Mouse (Mus musculus) MEL (cell line): Measurements from ENCODE around the gene Spc24. TPM values are rescaled to one million over a fixed set of nuclear protein-coding genes. Genes with fewer than 3 reads are reported as not detected.

Source experiments
- DNase-seq: peaks from one replicate; pipeline ENCODE4 v3.0.0; 2011; ENCODE audit warnings: low read depth, low spot score
- H3K27ac ChIP-seq: 2 replicates; pipeline ENCODE4 v1.5.1; 2012; ENCODE audit warnings: low read depth, mild to moderate bottlenecking, control low read depth, low read length, moderate library complexity; ENCODE audit not compliant: control insufficient read depth
- H3K27me3 ChIP-seq, 2 experiments: fragments of 150-350 bp in 1 of 2; sonication (generic) in 1 of 2; 2 replicates each; pipeline ENCODE4 v1.6.1; 2012; ENCODE audit warnings: low read length in 2 of 2, mild to moderate bottlenecking in 2 of 2, improper control_type of control experiment in 1 of 2, moderate library complexity in 1 of 2; ENCODE audit not compliant: insufficient read depth in 2 of 2, control insufficient read depth in 1 of 2
- H3K36me3 ChIP-seq, 2 experiments: 2 replicates each; pipeline ENCODE4 v1.6.1; 2012 to 2014; ENCODE audit warnings: low read length in 2 of 2, improper control_type of control experiment in 1 of 2, inconsistent platforms in 1 of 2, mild to moderate bottlenecking in 1 of 2; ENCODE audit not compliant: insufficient read depth in 2 of 2, control insufficient read depth in 1 of 2
- H3K4me1 ChIP-seq, 2 experiments: fragments of 150-350 bp in 1 of 2; sonication (generic) in 1 of 2; 2 replicates each; pipeline ENCODE4 v1.6.1; 2012; ENCODE audit warnings: low read length in 2 of 2, improper control_type of control experiment in 1 of 2, mild to moderate bottlenecking in 1 of 2; ENCODE audit not compliant: insufficient read depth in 2 of 2, control insufficient read depth in 1 of 2
- H3K4me3 ChIP-seq, 2 experiments: fragments of 150-350 bp in 1 of 2; sonication (generic) in 1 of 2; 2 replicates each; pipeline ENCODE4 v1.5.1; 2012; ENCODE audit warnings: low read depth in 2 of 2, low read length in 2 of 2, mild to moderate bottlenecking in 2 of 2, moderate library complexity in 2 of 2, control low read depth in 1 of 2, improper control_type of control experiment in 1 of 2; ENCODE audit not compliant: control insufficient read depth in 1 of 2, insufficient read depth in 1 of 2
- H3K79me2 ChIP-seq: 2 replicates; pipeline ENCODE4 v1.6.1; 2012; ENCODE audit warnings: mild to moderate bottlenecking, low read length, moderate library complexity; ENCODE audit not compliant: control insufficient read depth, poor library complexity, insufficient read depth
- H3K9ac ChIP-seq: 2 replicates; pipeline ENCODE4 v1.6.1; 2012; ENCODE audit warnings: low read depth, mild to moderate bottlenecking, control low read depth, low read length, moderate library complexity; ENCODE audit not compliant: control insufficient read depth, poor library complexity, severe bottlenecking
- H3K9me3 ChIP-seq: fragments of 150-350 bp; sonication (generic); replicated peaks from 2 replicates; pipeline ENCODE4 v1.6.1; 2012; ENCODE audit warnings: mild to moderate bottlenecking, low read length, improper control_type of control experiment, moderate library complexity; ENCODE audit not compliant: insufficient read depth
- BHLHE40 ChIP-seq: IDR thresholded peaks from 2 replicates; pipeline ENCODE4 v1.6.1; 2012; ENCODE audit warnings: low read depth, mild to moderate bottlenecking, inconsistent platforms, low read length, improper control_type of control experiment, borderline replicate concordance
- CHD1 ChIP-seq: IDR thresholded peaks from 2 replicates; pipeline ENCODE4 v1.6.1; 2012; ENCODE audit warnings: low read depth, mild to moderate bottlenecking, inconsistent platforms, low read length, improper control_type of control experiment
- CHD2 ChIP-seq: IDR thresholded peaks from 2 replicates; pipeline ENCODE4 v1.6.1; 2011; ENCODE audit warnings: low read length, improper control_type of control experiment
- CTCF ChIP-seq, 3 experiments: IDR thresholded peaks in 2 of 3; conservative IDR thresholded peaks in 1 of 3; 2 replicates each; pipeline ENCODE4 v1.5.1; 2011 to 2012; ENCODE audit warnings: low read length in 3 of 3, low read depth in 2 of 3, mild to moderate bottlenecking in 2 of 3, improper control_type of control experiment in 1 of 3, inconsistent platforms in 1 of 3, mixed read lengths in 1 of 3, moderate library complexity in 1 of 3; ENCODE audit not compliant: control insufficient read depth in 1 of 3, insufficient read depth in 1 of 3, poor library complexity in 1 of 3, severe bottlenecking in 1 of 3
- E2F4 ChIP-seq: IDR thresholded peaks from 2 replicates; pipeline ENCODE4 v1.6.1; 2011; ENCODE audit warnings: low read depth, low read length, improper control_type of control experiment, borderline replicate concordance
- ELF1 ChIP-seq: IDR thresholded peaks from 2 replicates; pipeline ENCODE4 v1.6.1; 2014; ENCODE audit warnings: low read depth, mild to moderate bottlenecking, inconsistent platforms, low read length, improper control_type of control experiment, moderate library complexity
- GABPA ChIP-seq: IDR thresholded peaks from 2 replicates; pipeline ENCODE4 v1.6.1; 2012; ENCODE audit warnings: low read depth, mild to moderate bottlenecking, inconsistent platforms, low read length, improper control_type of control experiment, moderate library complexity
- GATA1 ChIP-seq: IDR thresholded peaks from 2 replicates; pipeline ENCODE4 v1.6.1; 2011; ENCODE audit warnings: low read depth, low read length, improper control_type of control experiment
- JUND ChIP-seq: IDR thresholded peaks from 2 replicates; pipeline ENCODE4 v1.6.1; 2011; ENCODE audit warnings: low read depth, mild to moderate bottlenecking, improper control_type of control experiment, low read length
- MAFK ChIP-seq: IDR thresholded peaks from 2 replicates; pipeline ENCODE4 v1.6.1; 2011; ENCODE audit warnings: low read depth, mild to moderate bottlenecking, low read length, improper control_type of control experiment, borderline replicate concordance
- MAX ChIP-seq: IDR thresholded peaks from 2 replicates; pipeline ENCODE4 v1.6.1; 2011; ENCODE audit warnings: low read length, improper control_type of control experiment
- MEF2A ChIP-seq: IDR thresholded peaks from 2 replicates; pipeline ENCODE4 v1.6.1; 2014; ENCODE audit warnings: low read depth, mild to moderate bottlenecking, inconsistent platforms, low read length, improper control_type of control experiment; ENCODE audit not compliant: poor library complexity, insufficient replicate concordance, severe bottlenecking; ENCODE audit errors: extremely low read depth
- POLR2A ChIP-seq, 2 experiments: IDR thresholded peaks; 2 replicates each; pipeline ENCODE4 v1.6.1; 2011 to 2012; ENCODE audit warnings: low read length in 2 of 2, mild to moderate bottlenecking in 2 of 2, control low read depth in 1 of 2, improper control_type of control experiment in 1 of 2, low read depth in 1 of 2, moderate library complexity in 1 of 2; ENCODE audit not compliant: control insufficient read depth in 1 of 2, insufficient read depth in 1 of 2, poor library complexity in 1 of 2
- POLR2AphosphoS2 ChIP-seq: IDR thresholded peaks from 2 replicates; pipeline ENCODE4 v1.6.1; 2011; ENCODE audit warnings: low read length, improper control_type of control experiment
- RCOR1 ChIP-seq: IDR thresholded peaks from 2 replicates; pipeline ENCODE4 v1.6.1; 2012; ENCODE audit warnings: low read depth, mild to moderate bottlenecking, inconsistent platforms, low read length, improper control_type of control experiment
- SIN3A ChIP-seq: IDR thresholded peaks from 2 replicates; pipeline ENCODE4 v1.6.1; 2012; ENCODE audit warnings: low read length, improper control_type of control experiment, inconsistent platforms
- TAL1 ChIP-seq: IDR thresholded peaks from 2 replicates; pipeline ENCODE4 v1.6.1; 2012; ENCODE audit warnings: mild to moderate bottlenecking, inconsistent platforms, low read length, moderate library complexity, mixed read lengths
- TBP ChIP-seq: IDR thresholded peaks from 2 replicates; pipeline ENCODE4 v1.8.0; 2011; ENCODE audit warnings: low read depth, low read length, improper control_type of control experiment
- UBTF ChIP-seq: IDR thresholded peaks from 2 replicates; pipeline ENCODE4 v1.6.1; 2012; ENCODE audit warnings: low read depth, mild to moderate bottlenecking, inconsistent platforms, low read length, improper control_type of control experiment, moderate library complexity, borderline replicate concordance; ENCODE audit not compliant: insufficient read depth
- USF2 ChIP-seq, 2 experiments: IDR thresholded peaks; 2 replicates each; pipeline ENCODE4 v1.6.1; 2011 to 2012; ENCODE audit warnings: improper control_type of control experiment in 2 of 2, low read length in 2 of 2, borderline replicate concordance in 1 of 2, inconsistent platforms in 1 of 2, low read depth in 1 of 2, mild to moderate bottlenecking in 1 of 2; ENCODE audit not compliant: insufficient read depth in 1 of 2
- ZC3H11A ChIP-seq: IDR thresholded peaks from 2 replicates; pipeline ENCODE4 v1.6.1; 2012; ENCODE audit warnings: low read depth, mild to moderate bottlenecking, inconsistent platforms, low read length, improper control_type of control experiment
- ZKSCAN1 ChIP-seq: IDR thresholded peaks from 2 replicates; pipeline ENCODE4 v1.6.1; 2012; ENCODE audit warnings: low read depth, mild to moderate bottlenecking, inconsistent platforms, low read length, improper control_type of control experiment, moderate library complexity
- ZMIZ1 ChIP-seq: IDR thresholded peaks from 2 replicates; pipeline ENCODE4 v1.6.1; 2012; ENCODE audit warnings: low read depth, mild to moderate bottlenecking, inconsistent platforms, low read length, improper control_type of control experiment, moderate library complexity
- ZNF384 ChIP-seq: IDR thresholded peaks from 2 replicates; pipeline ENCODE4 v1.6.1; 2012; ENCODE audit warnings: low read depth, mild to moderate bottlenecking, inconsistent platforms, low read length, improper control_type of control experiment
- polyA plus RNA-seq, 2 experiments: library from polyadenylated mRNA; stranded (reverse) in 1 of 2; unstranded in 1 of 2; fragments of >175 nt in 1 of 2; fragments of >200 nt in 1 of 2; gene quantifications; 2 replicates each; pipeline versions ENCODE4 v1.2.1 to v1.2.4; 2012; ENCODE audit warnings: low replicate concordance in 2 of 2, low read depth in 1 of 2; ENCODE audit not compliant: insufficient read length in 2 of 2, insufficient read depth in 1 of 2, missing spikeins in 1 of 2
- total RNA-seq: library from RNA; depleted of rRNA; stranded (reverse); fragments of 300-350 nt; gene quantifications from 2 replicates; pipeline ENCODE4 v1.2.3, GENCODE M21; 2012

Spc24 gene
- total and polyA plus RNA-seq, 3 experiments, result 304 to 377 TPM; not detected in 1

GRCm38 (mm10) chr9:21726218-21726975 lies 33.7 kb downstream of the Spc24 start:
- peaks cover 16 to 40% of the 10 kb centered on the region in 2 experiments for H3K4me1 ChIP-seq
- H3K9ac ChIP-seq, result peak overlapping the region; percentile 52; the same call in 1 of the 2 replicates
- peaks cover 23 to 28% of the 10 kb centered on the region in 2 experiments for H3K36me3 ChIP-seq
- no peaks in the 10 kb centered on the region for H3K27me3 ChIP-seq
- H3K4me3 ChIP-seq, result peak overlapping the region; percentile 59 to 66
- H3K27ac ChIP-seq, result no peak overlapping the region
- H3K79me2 ChIP-seq, result peaks cover 60% of the 10 kb centered on the region
- no peak for TF ChIP-seq ZKSCAN1
- TF ChIP-seq TAL1, result no peak
- no peak for TF ChIP-seq MEF2A
- TF ChIP-seq GATA1, result peak; percentile 91
- TF ChIP-seq UBTF, result no peak
- no peak for TF ChIP-seq ZMIZ1
- H3K9me3 ChIP-seq, result no peaks in the 10 kb centered on the region
- DNase-seq, result no peak

GRCm38 (mm10) chr9:21725224-21726121 lies 34.6 kb downstream of the Spc24 start:
- Histone ChIP-seq H3K27ac (peak overlapping the region; percentile 37), H3K4me1 (peaks cover 16 to 40% of the 10 kb centered on the region in 2 experiments), H3K36me3 (peaks cover 17 to 28% of the 10 kb centered on the region in 2 experiments), H3K79me2 (peaks cover 54% of the 10 kb centered on the region), H3K4me3 (peak overlapping the region; percentile 59 to 66), H3K9me3 (no peaks in the 10 kb centered on the region), H3K9ac (peak overlapping the region; percentile 52), H3K27me3 (no peaks in the 10 kb centered on the region)
- peak; percentile 87 for DNase-seq
- no peak for TF ChIP-seq RCOR1
- no peak for TF ChIP-seq USF2 (IDR thresholded peaks at IDR 0.05; ENCODE audit: borderline replicate concordance in 1 of 2, insufficient read depth in 1 of 2, low read depth in 1 of 2, low read length in 2 of 2)
- no peak for TF ChIP-seq CHD2
- TF ChIP-seq POLR2AphosphoS2, result no peak
- TF ChIP-seq ZNF384, result no peak
- TF ChIP-seq GATA1, result peak; percentile 38
- no peak for TF ChIP-seq BHLHE40
- no peak for TF ChIP-seq MAFK
- no peak for TF ChIP-seq MEF2A
- no peak for TF ChIP-seq CHD1
- no peak for TF ChIP-seq ELF1
- no peak for TF ChIP-seq GABPA
- no peak; a peak in 2 of 4 replicates for TF ChIP-seq POLR2A (IDR thresholded peaks at IDR 0.05; ENCODE audit: control insufficient read depth in 1 of 2, insufficient read depth in 1 of 2, low read depth in 1 of 2, low read length in 2 of 2, poor library complexity in 1 of 2)
- TF ChIP-seq MAX, result no peak
- TF ChIP-seq UBTF, result 0 out of 2 replicates have a peak, but pooled peaks have one; percentile 42
- no peak for TF ChIP-seq JUND
- TF ChIP-seq TBP, result peak; percentile 81
- no peak for TF ChIP-seq SIN3A
- peak; percentile 36; the same call in 1 of the 2 replicates for TF ChIP-seq TAL1
- no peak for TF ChIP-seq E2F4
- TF ChIP-seq CTCF (IDR thresholded peaks at IDR 0.05 in 2 of 3, conservative IDR thresholded peaks at IDR 0.05 in 1 of 3; ENCODE audit: control insufficient read depth in 1 of 3, insufficient read depth in 1 of 3, low read depth in 2 of 3, low read length in 3 of 3, poor library complexity in 1 of 3, severe bottlenecking in 1 of 3), result no peak
- no peak for TF ChIP-seq ZC3H11A
